Mouse (Mus musculus): ENCODE measurements at regions not wholly inside any gene's neighbourhood (a gene's known extent, or its start where the extent isn't known, plus 50 kb on each side); places are given as distances from the start of the nearest gene placed in this dataset.

DNA sequence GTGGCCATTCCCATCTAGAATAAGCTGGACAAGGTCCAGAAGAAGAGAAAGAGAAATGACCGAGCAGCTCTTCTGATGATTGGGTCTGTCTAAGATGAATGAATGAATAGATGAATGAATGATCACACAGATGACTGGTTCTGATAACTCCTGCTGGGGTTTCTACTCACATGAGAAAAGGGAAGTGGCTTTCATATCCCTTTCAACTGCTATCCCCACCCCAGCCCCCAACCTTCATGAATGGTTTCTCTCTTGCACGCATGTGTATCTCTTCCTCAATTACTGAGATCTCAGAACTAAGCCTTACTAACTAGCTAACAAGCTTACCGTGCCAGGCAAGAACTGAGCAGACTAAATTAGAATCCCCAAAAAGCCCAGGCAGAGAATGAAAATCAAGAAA is 233.8 kb downstream of the Gsdmc2 start:
- TF ChIP-seq HCFC1 (IDR thresholded peaks at IDR 0.05; ENCODE audit: borderline replicate concordance, insufficient read depth, low read length) (no peak), ZC3H11A (IDR thresholded peaks at IDR 0.05; ENCODE audit: borderline replicate concordance, low read depth, low read length) (no peak)

Measured in ES-E14 (cell line).